Mouse (Mus musculus): Measurements from ENCODE around the gene Tent4b.

DNA sequence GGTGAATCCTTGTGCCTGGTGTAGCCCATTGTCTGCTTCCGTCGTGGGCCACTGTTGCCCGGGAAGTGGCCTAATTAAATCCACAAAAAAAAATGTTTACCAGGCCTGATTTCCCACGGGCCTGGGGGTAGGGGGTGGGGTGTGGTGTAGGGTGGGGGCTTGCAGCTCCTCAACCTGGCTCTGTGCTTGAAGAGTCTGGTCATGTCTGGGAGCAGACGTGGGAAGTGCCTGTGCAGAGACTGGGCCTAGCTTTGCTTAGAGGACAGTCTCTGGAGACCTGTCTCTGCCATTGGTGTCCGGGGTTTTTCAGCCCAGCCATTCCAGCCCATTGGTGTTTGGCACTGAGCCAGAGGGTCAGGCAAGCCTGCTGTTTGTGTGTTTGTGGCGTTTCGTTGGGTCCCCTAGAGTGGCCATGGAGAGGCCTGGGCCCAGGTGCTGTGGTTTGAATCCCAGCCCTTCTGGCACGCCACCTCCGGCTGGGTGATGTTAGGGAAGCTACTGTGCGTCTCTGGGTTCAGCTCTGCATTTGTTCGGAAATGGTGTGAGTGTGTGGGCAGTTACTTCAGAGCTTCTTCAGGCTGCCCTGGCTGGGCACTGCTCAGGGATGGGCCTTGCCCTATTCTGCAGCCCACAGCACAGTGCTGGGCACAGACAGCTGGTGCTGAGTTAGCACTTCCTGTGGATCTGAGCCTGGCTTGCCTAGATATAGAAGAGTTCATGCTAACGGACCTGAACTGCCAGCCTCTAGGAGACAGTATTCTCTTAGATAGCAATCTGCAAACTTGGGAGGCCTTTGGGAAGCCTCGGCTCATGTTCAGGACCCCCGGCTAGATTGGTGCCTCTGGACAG is 102.8 kb downstream of the Tent4b start:
- no peak for TF ChIP-seq CTCF (IDR thresholded peaks at IDR 0.05; ENCODE audit: low read depth, low read length)
- TF ChIP-seq POLR2A (IDR thresholded peaks at IDR 0.05; ENCODE audit: borderline replicate concordance, low read depth, low read length), result no peak
